Mouse (Mus musculus) liver, embryonic 14.5 days (tissue): Measurements from ENCODE around the gene Fgfr2. TPM values are rescaled to one million over a fixed set of nuclear protein-coding genes. Genes with fewer than 3 reads are reported as not detected.
A peak's percentile ranks its signal among the peaks of the same experiment; 100 is the strongest.

ENCODE experiments used
- ATAC-seq: fragments of 200-750 bp; cut with Nextera tagmentation; 2 replicates; pipeline ENCODE4 v1.8.0; 2017; ENCODE audit warnings: moderate number of reproducible peaks, mild to moderate bottlenecking, moderate library complexity; ENCODE audit not compliant: insufficient read depth
- DNase-seq, 3 experiments: peaks; one replicate each; pipeline ENCODE4 v3.0.0-alpha.2; 2012 to 2013; ENCODE audit warnings: low read depth in 3 of 3, low spot score in 3 of 3
- H3K27ac ChIP-seq: fragments of 300-500 bp; sonication (generic); 2 replicates; pipeline ENCODE4 v1.5.1; 2014; ENCODE audit warnings: moderate library complexity, mild to moderate bottlenecking, control low read depth, inconsistent platforms
- H3K27me3 ChIP-seq: fragments of 300-500 bp; sonication (generic); 2 replicates; pipeline ENCODE4 v1.6.1; 2014; ENCODE audit warnings: mild to moderate bottlenecking, low read length, moderate library complexity; ENCODE audit not compliant: control insufficient read depth, insufficient read depth
- H3K36me3 ChIP-seq: fragments of 300-500 bp; sonication (generic); replicated peaks from 2 replicates; pipeline ENCODE4 v1.6.1; 2014; ENCODE audit warnings: low read depth; ENCODE audit not compliant: control insufficient read depth, insufficient read depth
- H3K4me1 ChIP-seq, 2 experiments: fragments of 200-500 bp in 1 of 2; fragments of 300-500 bp in 1 of 2; sonication (generic) in 1 of 2; replicated peaks; 2 replicates each; pipeline ENCODE4 v1.6.1; 2012 to 2014; ENCODE audit warnings: antibody characterized with exemption in 1 of 2, inconsistent platforms in 1 of 2, low read length in 1 of 2; ENCODE audit not compliant: control insufficient read depth in 2 of 2, insufficient read depth in 2 of 2
- H3K4me2 ChIP-seq: fragments of 300-500 bp; sonication (generic); 2 replicates; pipeline ENCODE4 v1.6.1; 2014; ENCODE audit warnings: low read depth, mild to moderate bottlenecking, control low read depth, moderate library complexity
- H3K4me3 ChIP-seq, 2 experiments: fragments of 200-500 bp in 1 of 2; fragments of 300-500 bp in 1 of 2; sonication (generic) in 1 of 2; 2 replicates each; pipeline ENCODE4 v1.5.1; 2012 to 2014; ENCODE audit warnings: low read depth in 2 of 2, low read length in 2 of 2, mild to moderate bottlenecking in 2 of 2, control low read depth in 1 of 2, inconsistent platforms in 1 of 2, moderate library complexity in 1 of 2; ENCODE audit not compliant: insufficient read depth in 1 of 2
- H3K9ac ChIP-seq: fragments of 300-500 bp; sonication (generic); replicated peaks from 2 replicates; pipeline ENCODE4 v1.6.1; 2014; ENCODE audit warnings: mild to moderate bottlenecking, control low read depth, moderate library complexity
- H3K9me3 ChIP-seq: fragments of 300-500 bp; sonication (generic); 2 replicates; pipeline ENCODE4 v1.6.1; 2016; ENCODE audit warnings: low read length, mixed read lengths; ENCODE audit not compliant: control insufficient read depth
- CTCF ChIP-seq: IDR thresholded peaks from 2 replicates; pipeline ENCODE4 v1.5.1; 2016; ENCODE audit warnings: antibody characterized with exemption, low read depth, control low read depth
- EP300 ChIP-seq: IDR thresholded peaks from 2 replicates; pipeline ENCODE4 v1.6.1; 2016; ENCODE audit warnings: antibody characterized with exemption, low read depth
- WGBS: fragments of 180-500 bp; shearing (Covaris S2); extraction: QIAGEN DNeasy Blood & Tissue Kit; methylation state at CpG from one replicate; pipeline ENCODE4 v1.1.7; 2014; ENCODE audit not compliant: insufficient replicate concordance; 5-methylcytosine and 5-hydroxymethylcytosine counted together
- polyA plus RNA-seq, 2 experiments: library from polyadenylated mRNA; depleted of rRNA in 1 of 2; stranded (reverse) in 1 of 2; unstranded in 1 of 2; fragments of >200 nt; fragmentation: Nextera tagmentation in 1 of 2; extraction: Ambion mirVana in 1 of 2; gene quantifications; 2 replicates each; pipeline versions ENCODE4 v1.2.1 to v1.2.3; 2012 to 2014

Gene Fgfr2
- polyA plus RNA-seq, 2 experiments, result 7.9 to 8.8 TPM

DNA sequence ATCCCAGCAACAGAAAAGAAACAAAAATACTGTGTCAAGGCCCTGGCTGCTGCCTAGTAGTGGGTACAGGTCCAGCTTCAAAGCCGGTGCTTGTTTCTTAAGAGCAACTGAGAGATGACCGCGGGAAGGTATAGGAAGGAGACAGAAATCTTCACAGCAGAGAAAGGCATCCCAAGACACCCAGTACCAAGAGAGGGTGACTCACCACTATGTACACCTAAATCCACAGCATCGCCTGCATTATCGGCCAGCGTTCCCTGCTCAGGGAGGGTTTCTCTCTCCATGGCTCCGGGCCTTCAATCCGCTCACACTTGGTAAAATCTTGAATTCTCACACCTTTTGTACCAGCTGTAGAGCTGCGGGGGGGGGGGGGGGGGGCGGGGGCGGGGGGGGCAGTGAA lies 2550.3 kb downstream of the Fgfr2 start, which contains the start of gene Nsmce4a:
TSS of gene Nsmce4a (minus strand) at position 298 of the 400 bp plus-strand sequence.
- ATAC-seq, result no peak
- Histone ChIP-seq H3K4me3 (no peak within 1 kb of the TSS), H3K9ac (no peak within 1 kb of the TSS), H3K4me2 (no peak within 1 kb of the TSS), H3K27me3 (no peaks in the 10 kb centered on the region), H3K36me3 (no peaks in the 10 kb centered on the region), H3K27ac (no peak within 1 kb of the TSS), H3K4me1 (peaks cover 0 to 4% of the 10 kb centered on the region in 2 experiments; a peak in 2 of 4 replicates), H3K9me3 (no peaks in the 10 kb centered on the region)
- TF ChIP-seq EP300 (no peak), CTCF (no peak)
- DNase-seq, result no peak
- WGBS, result 85% methylated on average over 8 of the region's 11 CpGs

DNA sequence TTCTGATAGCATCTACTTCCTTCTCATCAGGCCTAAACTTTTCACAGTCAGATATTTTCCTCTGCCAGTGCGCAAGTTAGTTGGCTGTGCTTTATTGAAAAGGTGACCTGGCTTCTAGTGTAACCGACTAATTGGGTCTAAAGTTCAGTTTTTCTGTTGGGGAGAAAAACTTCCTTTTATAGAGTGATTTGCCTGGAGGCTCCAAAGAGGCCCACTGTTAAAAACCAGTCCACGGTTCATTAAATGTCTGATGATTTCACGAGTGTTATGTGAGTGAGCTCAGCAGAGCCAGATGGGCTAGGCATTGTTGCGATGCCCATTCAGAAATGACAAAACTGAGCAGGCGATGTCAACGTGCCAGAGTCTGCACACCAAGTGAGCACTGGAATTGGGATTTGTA lies 2552.7 kb downstream of the Fgfr2 start:
- no peak overlapping the region for H3K4me2 ChIP-seq
- no peaks in the 10 kb centered on the region for H3K27me3 ChIP-seq
- no peak overlapping the region for H3K27ac ChIP-seq
- TF ChIP-seq EP300 (no peak), CTCF (no peak)
- no peaks in the 10 kb centered on the region for H3K36me3 ChIP-seq
- no peak overlapping the region for H3K4me3 ChIP-seq
- H3K9ac ChIP-seq, result no peak overlapping the region
- no peaks in the 10 kb centered on the region for H3K9me3 ChIP-seq
- ATAC-seq, result no peak
- DNase-seq, result no peak
- no peaks in the 10 kb centered on the region; a peak in 2 of 4 replicates for H3K4me1 ChIP-seq
- WGBS, result 67% methylated on average over 7 of the region's 7 CpGs

DNA sequence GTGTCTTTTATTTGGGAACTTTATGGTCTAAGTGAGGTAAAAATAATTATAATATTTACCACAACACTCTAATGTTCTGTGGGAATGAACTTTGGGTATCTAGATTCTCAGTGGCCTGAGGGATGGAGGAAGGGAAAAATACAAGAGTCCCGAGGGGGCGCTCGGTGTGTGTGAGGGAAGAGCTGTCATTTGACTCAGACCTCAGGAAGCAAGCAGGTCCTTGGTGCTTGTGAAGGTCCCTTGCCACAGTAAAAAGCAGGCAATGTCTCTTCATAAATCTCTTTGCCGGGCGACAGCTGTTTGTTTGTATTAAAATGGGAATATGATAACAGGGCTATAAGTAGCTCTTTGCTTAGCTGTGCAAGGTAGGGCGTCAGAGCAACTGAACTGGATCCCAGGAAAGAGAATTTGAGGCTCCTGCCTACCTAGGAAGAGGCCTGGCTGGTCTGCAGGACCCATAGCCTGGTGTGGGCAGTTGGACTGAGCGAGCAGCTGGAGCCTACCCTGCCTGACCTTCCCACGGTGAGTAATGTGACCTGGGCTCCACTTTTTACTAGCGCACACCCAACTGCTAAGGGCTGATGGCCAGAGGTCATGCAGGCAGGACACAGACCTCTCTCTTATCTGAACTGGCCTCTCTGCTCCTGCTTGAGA lies 2554.2 kb downstream of the Fgfr2 start:
- H3K4me2 ChIP-seq, result no peak overlapping the region
- no peak overlapping the region for H3K9ac ChIP-seq
- H3K27me3 ChIP-seq, result no peaks in the 10 kb centered on the region
- H3K36me3 ChIP-seq, result no peaks in the 10 kb centered on the region
- DNase-seq (no peak), ATAC-seq (0 out of 2 replicates have a peak, but pooled peaks have one; percentile 43)
- H3K9me3 ChIP-seq, result no peaks in the 10 kb centered on the region
- H3K4me1 ChIP-seq, result peaks cover 0 to 5% of the 10 kb centered on the region in 2 experiments; a peak in 2 of 4 replicates
- H3K27ac ChIP-seq, result no peak overlapping the region
- H3K4me3 ChIP-seq, result no peak overlapping the region
- WGBS, result 60% methylated on average over 9 of the region's 9 CpGs
- TF ChIP-seq CTCF (no peak), EP300 (no peak)

DNA sequence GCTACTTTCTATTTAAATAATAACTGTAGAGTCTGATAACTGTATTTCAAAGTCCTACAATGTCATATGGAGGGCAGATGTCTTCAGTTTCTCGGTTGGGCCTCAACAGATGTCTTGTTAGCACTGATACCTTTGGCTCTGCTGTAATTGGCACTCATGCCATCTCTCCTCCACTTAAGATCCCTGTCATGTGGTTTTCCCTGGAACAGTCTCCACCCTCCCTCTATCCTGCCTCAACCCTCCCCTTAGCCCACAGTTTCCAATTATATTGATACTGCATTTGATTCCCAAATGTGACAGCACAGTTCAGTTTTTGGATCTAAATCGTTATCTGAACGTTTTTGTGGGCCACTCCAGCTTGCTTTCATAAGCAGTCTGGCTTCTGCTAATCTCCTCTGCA lies 2558.6 kb downstream of the Fgfr2 start:
- H3K4me3 ChIP-seq, result no peak overlapping the region
- H3K4me2 ChIP-seq, result no peak overlapping the region
- H3K9me3 ChIP-seq, result no peaks in the 10 kb centered on the region
- no peaks in the 10 kb centered on the region for H3K27me3 ChIP-seq
- H3K36me3 ChIP-seq, result no peaks in the 10 kb centered on the region
- H3K27ac ChIP-seq, result no peak overlapping the region
- TF ChIP-seq CTCF (no peak), EP300 (no peak)
- ATAC-seq (no peak), DNase-seq (no peak)
- 40% methylated on average over 3 of the region's 3 CpGs for WGBS
- H3K9ac ChIP-seq, result no peak overlapping the region
- peaks cover 0 to 17% of the 10 kb centered on the region in 2 experiments; a peak in 2 of 4 replicates for H3K4me1 ChIP-seq

DNA sequence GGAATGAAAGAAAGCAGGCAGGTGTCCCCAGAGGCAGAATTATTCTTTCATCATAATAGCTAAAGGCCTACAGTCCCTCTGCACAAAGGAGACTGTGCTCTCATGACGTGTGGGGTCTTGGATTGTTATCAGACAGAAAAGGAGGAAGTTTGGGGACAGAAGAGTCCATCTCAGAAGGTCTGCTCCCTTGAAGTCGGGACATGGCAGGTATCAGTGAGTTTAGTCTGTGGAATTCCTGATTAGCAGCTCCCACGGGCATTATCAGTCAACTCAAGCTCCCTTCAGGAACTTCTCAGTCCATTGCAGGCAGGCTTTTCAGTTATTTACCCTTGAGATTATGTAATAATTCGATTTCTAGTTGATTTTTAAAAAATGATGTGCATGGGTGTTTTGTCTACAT lies 2559.3 kb downstream of the Fgfr2 start:
- no peak overlapping the region for H3K9ac ChIP-seq
- H3K4me1 ChIP-seq, result peaks cover 0 to 17% of the 10 kb centered on the region in 2 experiments; a peak in 2 of 4 replicates
- no peaks in the 10 kb centered on the region for H3K36me3 ChIP-seq
- no peak overlapping the region for H3K4me3 ChIP-seq
- TF ChIP-seq EP300, result no peak
- TF ChIP-seq CTCF, result no peak
- H3K9me3 ChIP-seq, result no peaks in the 10 kb centered on the region
- H3K27ac ChIP-seq, result no peak overlapping the region
- WGBS, result 21% methylated on average over 4 of the region's 4 CpGs
- no peaks in the 10 kb centered on the region for H3K27me3 ChIP-seq
- no peak overlapping the region for H3K4me2 ChIP-seq
- DNase-seq (no peak), ATAC-seq (no peak)
